Mouse (Mus musculus): ENCODE data around the gene Iah1. TPM values are rescaled to one million over a fixed set of nuclear protein-coding genes. Genes with fewer than 3 reads are reported as not detected.

The Iah1 gene
- total RNA-seq, 2 experiments from 2014 or later: 10.6 to 14.3 TPM

DNA sequence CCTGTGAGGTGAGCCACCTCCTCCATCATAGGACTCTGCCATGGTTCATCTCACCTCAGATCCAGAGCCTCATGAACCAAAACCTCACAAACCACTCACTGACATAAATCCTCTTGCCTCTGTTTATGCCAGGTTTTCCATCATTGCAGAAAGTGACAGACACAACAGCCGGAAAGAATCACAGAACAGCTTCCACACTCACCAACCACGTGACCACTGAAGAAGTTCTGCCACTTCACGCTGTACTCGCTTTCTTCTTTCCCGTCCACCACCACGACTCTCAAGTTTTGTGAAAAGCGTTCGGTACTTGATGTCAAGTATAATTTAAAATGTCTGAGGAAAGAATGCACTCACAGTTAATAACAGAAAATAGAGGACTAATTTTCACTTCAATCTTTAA, 37.5 kb downstream of the Iah1 start:
- no peak overlapping the region for H3K27ac ChIP-seq
- TF ChIP-seq CTCF (conservative IDR thresholded peaks at IDR 0.05): no peak
- DNase-seq (ENCODE audit: low spot score in 2 of 2): no peak
- no peak overlapping the region for H3K4me3 ChIP-seq

DNA sequence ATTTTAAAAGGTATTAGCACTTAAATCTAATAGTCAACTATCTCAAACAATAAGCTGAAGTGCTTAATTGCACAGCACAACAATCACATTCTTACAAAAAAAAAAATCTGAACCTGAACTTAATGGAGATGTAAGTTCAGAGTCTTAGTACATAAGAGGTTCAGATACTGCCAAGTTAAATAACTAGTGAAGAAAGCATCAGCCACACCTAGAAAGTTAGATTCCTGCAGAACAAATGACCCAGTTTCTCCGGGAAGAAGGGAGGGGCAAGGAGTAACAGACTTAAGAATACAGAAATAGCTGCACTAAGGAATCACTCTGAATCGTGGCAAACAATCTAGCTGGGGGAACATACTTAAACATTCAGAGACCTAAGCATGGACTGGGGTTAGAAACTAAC, 46.5 kb downstream of the Iah1 start:
- TF ChIP-seq CTCF (conservative IDR thresholded peaks at IDR 0.05): no peak
- Histone ChIP-seq H3K4me3 (no peak overlapping the region), H3K27ac (no peak overlapping the region)
- DNase-seq (ENCODE audit: low spot score in 2 of 2): no peak

DNA sequence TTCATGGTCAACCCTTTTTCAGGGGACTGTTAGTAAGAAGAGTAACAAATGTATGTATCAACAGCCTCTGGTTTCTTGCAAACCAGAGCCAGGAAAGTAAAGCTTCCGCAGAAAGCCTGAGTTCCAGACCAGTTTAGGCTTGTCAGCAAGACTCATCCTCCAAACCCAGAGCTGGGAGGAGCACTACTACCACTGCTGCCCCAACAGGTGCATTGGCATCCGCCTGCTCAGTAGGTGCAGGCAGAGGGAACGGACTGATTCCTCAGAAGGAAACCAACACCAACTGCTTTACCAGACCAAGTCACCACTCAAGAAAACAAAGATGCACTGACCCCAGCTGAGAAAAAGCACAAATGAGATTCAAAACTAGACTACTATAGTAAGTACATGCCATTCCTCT, 47.0 kb downstream of the Iah1 start:
- DNase-seq (ENCODE audit: low spot score in 2 of 2): no peak
- no peak overlapping the region for H3K27ac ChIP-seq
- H3K4me3 ChIP-seq: no peak overlapping the region
- TF ChIP-seq CTCF (conservative IDR thresholded peaks at IDR 0.05): no peak

DNA sequence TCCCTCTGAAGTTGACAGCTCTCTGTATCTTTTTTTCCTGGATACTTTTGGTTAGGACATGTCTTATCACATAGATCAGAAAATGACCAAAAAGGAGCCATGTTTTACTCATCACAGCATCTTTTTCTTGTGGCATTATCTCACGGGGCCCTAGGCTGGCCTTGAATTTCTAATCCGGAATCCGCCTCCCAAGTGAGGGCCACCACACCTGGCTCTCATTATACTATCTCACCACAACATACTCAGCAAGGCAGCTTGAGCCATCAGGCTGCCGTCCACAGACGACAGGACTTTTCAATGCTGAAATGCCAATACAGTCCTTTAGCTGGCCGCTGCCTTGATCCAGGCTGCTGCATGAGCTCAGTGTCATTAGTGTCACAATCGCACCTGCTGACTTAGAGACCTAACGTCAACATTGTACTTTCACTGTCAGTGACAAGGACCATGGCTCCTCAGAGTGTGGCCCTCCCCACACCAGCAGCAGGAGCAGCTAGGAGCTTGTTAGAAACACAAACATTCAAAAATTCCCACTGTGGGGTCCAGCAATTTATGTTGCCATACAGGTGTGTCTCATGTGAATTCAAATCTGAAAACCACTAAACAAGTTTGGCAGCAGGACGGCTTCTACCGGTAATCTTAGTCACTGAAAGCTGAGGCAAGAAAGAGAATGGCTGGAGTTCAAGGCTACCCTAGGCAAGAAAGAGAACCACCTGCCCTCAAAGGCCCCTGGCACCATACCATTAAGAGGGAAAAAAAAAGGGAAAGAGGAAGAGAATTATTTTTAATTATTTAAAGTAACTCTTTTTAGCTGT, 48.6 kb downstream of the Iah1 start:
- Histone ChIP-seq H3K27ac (no peak overlapping the region), H3K4me3 (no peak overlapping the region)
- no peak for DNase-seq (ENCODE audit: low spot score in 2 of 2)
- no peak for TF ChIP-seq CTCF (conservative IDR thresholded peaks at IDR 0.05)

DNA sequence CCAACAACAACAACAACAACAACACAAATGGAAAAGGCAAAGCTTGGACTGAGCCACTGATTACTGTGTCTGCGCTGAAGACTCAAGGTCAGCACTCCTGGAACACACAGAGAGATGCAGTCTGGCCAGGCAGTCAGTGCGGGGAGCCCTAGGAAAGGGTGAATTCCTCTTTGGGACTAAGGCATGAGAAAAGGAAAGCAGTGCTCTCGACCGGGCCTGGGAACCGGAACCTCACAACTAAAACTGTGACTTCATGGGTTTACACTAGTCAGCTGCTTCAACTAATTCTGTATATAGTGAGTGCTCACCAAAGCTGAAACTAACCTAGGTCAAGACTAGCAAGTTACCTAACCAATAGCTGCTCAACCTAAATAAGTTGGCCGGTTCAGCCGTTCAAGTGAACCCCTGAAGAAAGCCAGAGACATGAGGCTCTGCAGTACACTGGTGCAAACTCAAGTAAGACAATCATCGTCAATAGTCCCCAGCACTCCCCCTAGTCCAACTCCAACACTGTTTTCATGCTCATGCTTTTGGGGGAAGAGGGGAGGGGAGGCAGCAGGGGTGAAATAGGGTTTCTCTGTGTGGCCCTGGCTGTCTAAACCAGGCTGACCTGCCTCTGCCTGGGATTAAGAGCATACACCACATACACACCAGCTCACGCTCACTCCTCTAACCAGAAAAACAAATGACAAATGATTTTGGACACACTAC, 52.3 kb downstream of the Iah1 start:
- TF ChIP-seq CTCF (conservative IDR thresholded peaks at IDR 0.05): no peak

DNA sequence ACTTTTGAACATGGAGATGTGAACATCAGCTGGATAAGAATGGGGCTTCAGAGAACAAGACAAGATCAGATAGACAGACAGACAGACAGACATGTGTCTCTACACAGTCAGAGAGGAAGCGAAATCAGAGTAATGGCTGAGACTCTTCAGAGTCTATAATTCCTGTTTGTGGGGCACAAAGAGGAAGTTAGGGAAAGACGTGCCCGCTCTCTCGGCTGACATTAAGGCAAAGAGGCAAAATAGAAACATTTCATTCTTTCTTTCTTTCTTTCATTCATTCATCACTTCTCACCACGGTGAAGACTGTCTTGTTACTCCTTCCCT, 52.9 kb downstream of the Iah1 start:
- TF ChIP-seq CTCF (conservative IDR thresholded peaks at IDR 0.05): no peak
- DNase-seq (ENCODE audit: low spot score in 2 of 2): no peak
- Histone ChIP-seq H3K27ac (no peak overlapping the region; the same call in 1 of the 2 replicates), H3K4me3 (no peak overlapping the region)

More for the DNA sequence above, 52.3 kb downstream of the Iah1 start:
- Histone ChIP-seq H3K4me3 (no peak overlapping the region), H3K27ac (peak overlapping the region; percentile 56; the same call in 1 of the 2 replicates)
- no peak for DNase-seq (ENCODE audit: low spot score in 2 of 2)

DNA sequence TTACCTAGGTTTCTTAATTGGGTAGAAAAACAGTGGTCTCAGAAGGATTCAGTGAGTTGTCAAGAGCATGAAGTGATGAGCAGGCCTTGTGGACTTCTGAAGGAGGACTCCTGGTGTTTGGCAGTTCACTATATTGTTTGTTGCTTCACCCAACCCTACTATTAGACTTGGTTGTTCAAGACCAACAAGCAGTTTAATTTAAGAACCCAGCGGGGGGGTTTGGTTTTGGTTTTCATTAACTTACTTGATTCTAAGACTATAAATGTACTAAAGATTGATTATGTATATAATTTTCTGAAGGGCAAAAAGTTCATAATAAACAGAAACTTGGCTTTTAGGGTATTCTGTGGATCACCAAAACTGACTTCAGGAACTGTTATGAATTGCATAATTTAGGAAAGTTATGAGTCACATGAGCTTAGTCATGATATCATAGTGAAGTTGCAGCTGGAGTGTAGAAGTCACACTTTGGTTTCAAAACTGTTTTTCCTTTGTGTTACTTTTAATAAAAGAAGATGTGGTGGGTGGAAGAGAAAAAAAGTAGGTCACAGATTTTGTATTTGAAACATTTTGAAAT, 53.9 kb downstream of the Iah1 start:
- no peak overlapping the region for H3K27ac ChIP-seq
- no peak overlapping the region for H3K4me3 ChIP-seq
- no peak for TF ChIP-seq CTCF (conservative IDR thresholded peaks at IDR 0.05)
- no peak for DNase-seq (ENCODE audit: low spot score in 2 of 2)

DNA sequence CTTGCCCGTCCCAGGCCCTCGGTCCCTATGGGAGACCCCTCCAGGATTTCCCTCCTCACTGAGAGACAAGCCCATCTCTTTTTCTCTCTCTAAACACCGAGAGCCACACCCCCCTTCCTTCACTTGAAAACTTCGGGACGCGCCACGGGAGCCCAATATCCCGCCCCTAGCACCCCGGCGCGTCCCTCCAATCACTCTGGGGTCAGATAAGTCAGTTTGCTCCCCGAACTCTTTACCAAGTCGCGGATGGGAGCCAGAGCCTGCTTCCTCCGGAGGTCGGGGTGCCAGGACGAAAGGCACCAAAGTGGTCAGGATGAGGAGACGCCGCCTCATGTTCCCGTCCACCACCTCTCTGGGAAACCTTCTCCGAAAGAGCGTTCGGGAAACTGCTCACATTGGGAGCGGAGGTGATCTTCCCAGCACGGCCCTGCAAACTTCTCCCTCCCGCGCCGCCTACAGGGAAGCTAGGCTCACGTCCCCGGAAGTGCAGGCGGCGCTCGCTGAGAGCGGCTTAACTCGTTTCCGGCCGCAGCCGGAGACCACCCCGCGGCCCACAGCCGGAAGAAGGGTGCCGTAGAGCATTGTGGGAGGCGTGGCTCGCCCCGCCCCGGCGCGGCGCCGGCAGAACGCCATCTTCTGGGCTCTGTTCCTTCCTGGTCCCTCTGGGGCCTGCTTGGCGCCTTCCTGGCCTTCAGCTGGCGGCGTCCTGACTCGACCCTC, 57.1 kb downstream of the Iah1 start, which contains the start of gene Adam17:
Gene Adam17, minus strand, starts transcription at position 533 of the 720 bp plus-strand sequence.
- peak within 1 kb of the TSS; percentile 97 for H3K27ac ChIP-seq
- DNase-seq (ENCODE audit: low spot score in 2 of 2): peak; percentile 96 to 97
- peak; percentile 85 for TF ChIP-seq CTCF (conservative IDR thresholded peaks at IDR 0.05)
- H3K4me3 ChIP-seq: peak within 1 kb of the TSS; percentile 85

Other genes starting within 250 kb of the Iah1 start
- gene Cpsf3, start 31.0 kb upstream of the Iah1 start, total RNA-seq (2021): 10 to 100 TPM; 51.0 to 55.8 TPM
- 10 to 100 TPM; 38.4 to 40.8 TPM for gene Itgb1bp1, start 30.1 kb upstream of the Iah1 start, total RNA-seq (2021)
- gene Adam17, start 57.2 kb downstream of the Iah1 start, total RNA-seq (2021): 10 to 100 TPM; 16.9 to 17.0 TPM
- gene Ywhaq, start 101.2 kb downstream of the Iah1 start, total RNA-seq (2021): 100 to 1,000 TPM; 444 to 448 TPM